In the genomic region with DNA sequence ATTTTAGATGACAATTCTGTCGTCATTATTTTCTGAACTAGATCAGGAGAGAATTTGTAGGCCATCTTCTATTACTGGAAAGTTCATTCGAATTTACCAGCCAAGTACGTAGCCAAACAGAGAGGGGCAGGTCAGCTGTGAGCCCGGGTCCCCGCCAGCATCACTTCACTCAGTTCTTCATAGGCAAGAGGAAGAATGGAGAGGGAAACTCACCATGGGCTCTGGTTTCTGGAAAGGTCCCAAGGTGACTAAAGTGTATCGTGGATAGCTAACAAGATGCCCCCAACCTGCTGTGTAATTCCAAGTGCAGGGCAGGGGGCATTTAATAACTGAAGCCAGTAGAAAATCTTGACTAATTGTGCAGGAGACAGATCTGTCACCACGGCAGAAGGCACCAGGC, we compare ENCODE assay signal across 23 mouse cellular contexts.
DNase-seq lines count a peak whose midpoint lies in the region; ATAC-seq and TF ChIP-seq lines count a peak whose summit lies in the region.
"Had no signal": no experiment of that assay in that cellular context is flagged by ENCODE, and none has a peak within 500 bp of the region (broad histone marks: within the 10 kb centered on the region; RNA-seq: fewer than 3 reads in every experiment).

No protein-coding gene starts in this region.

- H3K36me3 ChIP-seq in hindbrain, postnatal 0 days (ENCODE audit: insufficient read depth, low read length): no peaks in the 10 kb centered on the region
- no peaks in the 10 kb centered on the region for H3K36me3 ChIP-seq in hindbrain, embryonic 16.5 days (ENCODE audit: control insufficient read depth, insufficient read depth, low read length)
- H3K36me3 ChIP-seq: embryonic facial prominence, embryonic 10.5 days; embryonic facial prominence, embryonic 12.5 days; forebrain, embryonic 15.5 days; G1E had no signal

- H3K9me3 ChIP-seq in hindbrain, postnatal 0 days (ENCODE audit: low read length): no peaks in the 10 kb centered on the region
- H3K9me3 ChIP-seq in hindbrain, embryonic 16.5 days (ENCODE audit: control insufficient read depth, low read length): no peaks in the 10 kb centered on the region
- H3K9me3 ChIP-seq: embryonic facial prominence, embryonic 10.5 days; embryonic facial prominence, embryonic 12.5 days; forebrain, embryonic 13.5 days; forebrain, embryonic 15.5 days had no signal

- no peak overlapping the region for H3K9ac ChIP-seq in hindbrain, postnatal 0 days (replicated peaks; ENCODE audit: low read length)
- no peak overlapping the region for H3K9ac ChIP-seq in hindbrain, embryonic 16.5 days (ENCODE audit: low read depth, low read length)
- H3K9ac ChIP-seq: embryonic facial prominence, embryonic 12.5 days; forebrain, embryonic 13.5 days; forebrain, embryonic 15.5 days; forebrain, postnatal 0 days had no signal

- TF ChIP-seq CTCF in hindbrain, postnatal 0 days (IDR thresholded peaks at IDR 0.05; ENCODE audit: low read depth): no peak

- H3K27ac ChIP-seq in hindbrain, postnatal 0 days: no peak overlapping the region
- H3K27ac ChIP-seq in hindbrain, embryonic 16.5 days (ENCODE audit: low read depth, low read length): no peak overlapping the region
- H3K27ac ChIP-seq: embryonic facial prominence, embryonic 10.5 days; embryonic facial prominence, embryonic 12.5 days; forebrain, embryonic 13.5 days; forebrain, embryonic 15.5 days had no signal

- 69% methylated on average over 7 of the region's 7 CpGs for WGBS in hindbrain, postnatal 0 days
- WGBS in hindbrain, embryonic 16.5 days: 76% methylated on average over 7 of the region's 7 CpGs

- DNase-seq in cerebellum, postnatal 10 days: peak; percentile 59 to 66
- DNase-seq in cerebellum, adult 9-11 months: no peak
- DNase-seq in hindbrain, postnatal 0 days (ENCODE audit: low spot score): peak; percentile 15
- DNase-seq in left cerebral cortex, postnatal 4 days: peak; percentile 46
- no peak for DNase-seq in left cerebral cortex, adult 11 months (ENCODE audit: low spot score)
- DNase-seq: adrenal gland, adult 8-10 months; adrenal gland, postnatal 14 days; adrenal gland, postnatal 36 days; B cell, adult 2 months; cerebellum, adult 11-12 months; cerebellum, adult 8-10 months; cerebellum, postnatal 25 days; forebrain, postnatal 0 days had no signal

- H3K4me3 ChIP-seq in hindbrain, postnatal 0 days (ENCODE audit: low read length): no peak overlapping the region
- H3K4me3 ChIP-seq in hindbrain, embryonic 16.5 days (ENCODE audit: low read length): no peak overlapping the region
- H3K4me3 ChIP-seq: embryonic facial prominence, embryonic 10.5 days; embryonic facial prominence, embryonic 12.5 days; forebrain, embryonic 13.5 days; forebrain, embryonic 15.5 days had no signal

- H3K4me1 ChIP-seq in hindbrain, postnatal 0 days (ENCODE audit: insufficient read depth, low read length): no peaks in the 10 kb centered on the region
- no peaks in the 10 kb centered on the region for H3K4me1 ChIP-seq in hindbrain, embryonic 16.5 days (ENCODE audit: control insufficient read depth, insufficient read depth, low read depth, low read length)
- H3K4me1 ChIP-seq: embryonic facial prominence, embryonic 12.5 days; forebrain, embryonic 13.5 days; forebrain, embryonic 15.5 days had no signal

- H3K4me2 ChIP-seq in hindbrain, postnatal 0 days (ENCODE audit: low read depth, low read length): no peak overlapping the region
- no peak overlapping the region for H3K4me2 ChIP-seq in hindbrain, embryonic 16.5 days (ENCODE audit: low read length)
- H3K4me2 ChIP-seq: embryonic facial prominence, embryonic 12.5 days; forebrain, embryonic 13.5 days; forebrain, embryonic 15.5 days had no signal

- intact Hi-C loops in left cerebral cortex, postnatal 4 days (cut with DNase I): no loop called here

- H3K27me3 ChIP-seq in hindbrain, postnatal 0 days (ENCODE audit: insufficient read depth, low read length): no peaks in the 10 kb centered on the region
- no peaks in the 10 kb centered on the region for H3K27me3 ChIP-seq in hindbrain, embryonic 16.5 days (replicated peaks; ENCODE audit: control insufficient read depth, insufficient read depth, low read length)
- H3K27me3 ChIP-seq: CH12.LX; embryonic facial prominence, embryonic 12.5 days; forebrain, embryonic 15.5 days had no signal

- no peak for ATAC-seq in hindbrain, postnatal 0 days
- no peak for ATAC-seq in hindbrain, embryonic 16.5 days
- ATAC-seq: activated CD4-positive, CD25-positive, alpha-beta regulatory T cell, adult 4 months; CD4-positive, CD25-positive, alpha-beta regulatory T cell, adult 4 months; forebrain, embryonic 13.5 days; forebrain, embryonic 15.5 days; forebrain, postnatal 0 days; Patski had no signal

Comparison
In these comparisons a context has a peak if more than half of its experiments do, and no peak if none do; other contexts are left out.
1. DNase-seq: peak in cerebellum, postnatal 10 days (2 of 2), hindbrain, postnatal 0 days (single experiment) and left cerebral cortex, postnatal 4 days (single experiment); none in cerebellum, adult 9-11 months (single experiment) and left cerebral cortex, adult 11 months (single experiment).